Mouse (Mus musculus) hindbrain, embryonic 14.5 days (tissue): Measurements from ENCODE around the gene Gm20547. TPM values are rescaled to one million over a fixed set of nuclear protein-coding genes. Genes with fewer than 3 reads are reported as not detected.

Source experiments
- ATAC-seq: fragments of 200-750 bp; cut with Nextera tagmentation; 2 replicates; pipeline ENCODE4 v1.8.0; 2017; ENCODE audit warnings: moderate number of reproducible peaks, mild to moderate bottlenecking, moderate TSS enrichment, moderate library complexity; ENCODE audit not compliant: low FRiP score
- DNase-seq: peaks from one replicate; pipeline ENCODE4 v3.0.0-alpha.2; 2015; ENCODE audit warnings: low spot score
- H3K27ac ChIP-seq: fragments of 300-500 bp; sonication (generic); 2 replicates; pipeline ENCODE4 v1.5.1; 2014; ENCODE audit warnings: mild to moderate bottlenecking, moderate library complexity
- H3K27me3 ChIP-seq: fragments of 300-500 bp; sonication (generic); 2 replicates; pipeline ENCODE4 v1.6.1; 2014; ENCODE audit warnings: mild to moderate bottlenecking, low read length, mixed read lengths; ENCODE audit not compliant: control insufficient read depth, insufficient read depth
- H3K36me3 ChIP-seq: fragments of 300-500 bp; sonication (generic); replicated peaks from 2 replicates; pipeline ENCODE4 v1.6.1; 2014; ENCODE audit not compliant: control insufficient read depth, insufficient read depth
- H3K4me1 ChIP-seq: fragments of 300-500 bp; sonication (generic); replicated peaks from 2 replicates; pipeline ENCODE4 v1.6.1; 2014; ENCODE audit warnings: antibody characterized with exemption, low read length, mixed read lengths; ENCODE audit not compliant: control insufficient read depth, insufficient read depth
- H3K4me2 ChIP-seq: fragments of 300-500 bp; sonication (generic); replicated peaks from 2 replicates; pipeline ENCODE4 v1.6.1; 2014; ENCODE audit warnings: mild to moderate bottlenecking, moderate library complexity
- H3K4me3 ChIP-seq: fragments of 300-500 bp; sonication (generic); replicated peaks from 2 replicates; pipeline ENCODE4 v1.5.1; 2014; ENCODE audit warnings: mild to moderate bottlenecking, low read length
- H3K9ac ChIP-seq: fragments of 300-500 bp; sonication (generic); 2 replicates; pipeline ENCODE4 v1.6.1; 2014
- H3K9me3 ChIP-seq: fragments of 300-500 bp; sonication (generic); 2 replicates; pipeline ENCODE4 v1.6.1; 2016; ENCODE audit warnings: low read length; ENCODE audit not compliant: control insufficient read depth
- WGBS: fragments of 180-500 bp; shearing (Covaris S2); extraction: QIAGEN DNeasy Blood & Tissue Kit; methylation state at CpG from one replicate; pipeline ENCODE4 v1.1.7; 2014; 5-methylcytosine and 5-hydroxymethylcytosine counted together
- polyA plus RNA-seq: library from polyadenylated mRNA; unstranded; fragments of >200 nt; fragmentation: Nextera tagmentation; extraction: Ambion mirVana; gene quantifications from 2 replicates; pipeline ENCODE4 v1.2.1, GENCODE M21; 2014

The Gm20547 gene
- polyA plus RNA-seq: not detected in 2 replicates

DNA sequence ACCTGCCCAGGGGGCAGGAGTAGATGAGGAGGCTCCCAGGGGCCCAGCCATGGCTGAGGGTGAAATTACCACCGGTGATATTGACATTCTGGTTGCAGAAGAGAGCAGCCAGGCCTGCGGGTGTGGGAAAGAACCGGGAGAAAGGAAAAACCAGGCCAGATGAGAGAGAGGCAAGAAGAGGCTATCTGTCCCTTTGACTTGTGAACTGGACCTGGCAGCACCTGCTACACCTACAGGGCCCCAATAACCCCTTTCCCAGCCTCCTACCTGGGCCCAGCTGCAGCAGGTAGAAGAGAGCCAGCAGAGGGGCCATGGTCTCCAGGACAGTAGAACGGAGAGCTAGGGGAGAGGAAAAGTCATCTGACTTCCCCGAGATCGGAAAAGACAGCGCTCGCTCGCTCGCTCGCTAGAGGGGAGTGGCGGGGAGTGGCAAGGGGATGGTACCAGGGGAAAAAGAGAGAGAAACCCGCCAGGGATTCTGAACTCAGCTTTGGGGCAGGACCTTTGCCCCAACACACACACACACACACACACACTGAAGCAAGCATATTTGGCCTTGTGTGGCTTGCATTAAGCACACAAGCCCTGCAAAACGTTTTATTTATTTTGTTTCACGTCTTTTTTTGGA lies at the start of gene Gm20547:
Gene Gm20547 (minus strand): TSS at position 360 of the 628 bp plus-strand sequence.
- H3K4me1 ChIP-seq: no peaks in the 10 kb centered on the region
- ATAC-seq (no peak), DNase-seq (no peak)
- no peak within 1 kb of the TSS for H3K4me2 ChIP-seq
- H3K9me3 ChIP-seq: no peaks in the 10 kb centered on the region
- H3K27me3 ChIP-seq: no peaks in the 10 kb centered on the region
- no peak within 1 kb of the TSS for H3K9ac ChIP-seq
- no peak within 1 kb of the TSS for H3K27ac ChIP-seq
- H3K4me3 ChIP-seq: no peak within 1 kb of the TSS
- WGBS: 9% methylated on average over 15 of the region's 15 CpGs
- H3K36me3 ChIP-seq: no peaks in the 10 kb centered on the region

DNA sequence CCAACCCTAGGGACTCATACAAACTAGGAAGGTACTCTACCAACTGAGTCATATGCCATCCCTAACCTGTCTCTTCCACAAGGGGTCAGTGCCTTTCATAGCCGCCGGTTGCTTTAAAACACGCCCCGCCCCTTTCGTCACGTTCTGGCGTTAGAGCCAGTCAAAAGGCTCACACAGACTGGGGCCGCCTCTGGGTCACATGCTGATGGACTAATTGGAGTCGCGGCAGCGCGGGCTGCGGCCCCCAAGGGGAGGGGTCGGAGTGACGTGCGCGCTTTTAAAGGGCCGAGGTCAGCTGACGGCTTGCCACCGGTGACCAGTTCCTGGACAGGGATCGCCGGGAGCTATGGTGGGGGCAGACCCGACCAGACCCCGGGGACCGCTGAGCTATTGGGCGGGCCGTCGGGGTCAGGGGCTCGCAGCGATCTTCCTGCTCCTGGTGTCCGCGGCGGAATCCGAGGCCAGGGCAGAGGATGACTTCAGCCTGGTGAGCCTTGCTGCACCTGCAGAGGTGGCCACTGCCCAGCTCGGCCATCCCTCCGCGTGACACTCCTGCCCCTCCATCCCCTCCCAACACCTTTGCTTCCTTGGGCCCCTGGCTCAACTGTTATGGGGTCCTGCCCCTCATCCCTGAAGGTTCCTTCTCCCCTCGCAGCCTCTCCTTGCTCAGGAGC lies 49.4 kb upstream of the Gm20547 start, which contains the start of gene Neu1:
Gene Neu1 (plus strand): TSS at position 193 of the 674 bp plus-strand sequence.
- Histone ChIP-seq H3K27me3 (no peaks in the 10 kb centered on the region), H3K4me3 (peak within 1 kb of the TSS; percentile 60), H3K9me3 (no peaks in the 10 kb centered on the region), H3K36me3 (peaks cover 30% of the 10 kb centered on the region), H3K27ac (peak within 1 kb of the TSS; percentile 51; the same call in 1 of the 2 replicates), H3K9ac (peak within 1 kb of the TSS; percentile 73), H3K4me2 (peak within 1 kb of the TSS; percentile 74), H3K4me1 (peaks cover 7% of the 10 kb centered on the region)
- ATAC-seq (peak; percentile 97), DNase-seq (peak; percentile 98)
- under 1% methylated on average over 37 of the region's 38 CpGs for WGBS

DNA sequence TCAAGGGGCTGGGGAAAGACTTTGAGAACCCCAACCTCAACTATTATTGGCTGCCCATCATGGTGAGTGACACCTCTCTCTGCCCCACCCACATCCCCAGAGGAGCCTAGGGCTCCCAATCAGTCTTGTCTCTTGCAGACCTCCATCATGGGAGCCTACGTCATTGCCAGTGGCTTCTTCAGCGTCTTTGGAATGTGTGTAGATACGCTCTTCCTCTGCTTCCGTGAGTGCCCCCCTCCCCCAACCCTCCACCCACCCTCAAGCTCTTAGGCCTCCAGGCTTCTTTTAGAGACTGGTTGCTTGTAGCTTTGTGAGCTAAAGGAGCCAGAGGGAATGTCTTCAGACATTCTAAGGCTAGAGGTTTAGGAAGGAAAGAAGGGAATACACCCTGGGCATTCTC lies 47.0 kb upstream of the Gm20547 start:
- WGBS: 77% methylated on average over 4 of the region's 4 CpGs
- H3K27me3 ChIP-seq: no peaks in the 10 kb centered on the region
- peaks cover 11% of the 10 kb centered on the region for H3K36me3 ChIP-seq
- no peak overlapping the region for H3K4me2 ChIP-seq
- H3K4me1 ChIP-seq: peaks cover 7% of the 10 kb centered on the region
- H3K4me3 ChIP-seq: no peak overlapping the region
- ATAC-seq: no peak
- DNase-seq: no peak
- no peaks in the 10 kb centered on the region for H3K9me3 ChIP-seq
- no peak overlapping the region for H3K9ac ChIP-seq
- H3K27ac ChIP-seq: no peak overlapping the region

DNA sequence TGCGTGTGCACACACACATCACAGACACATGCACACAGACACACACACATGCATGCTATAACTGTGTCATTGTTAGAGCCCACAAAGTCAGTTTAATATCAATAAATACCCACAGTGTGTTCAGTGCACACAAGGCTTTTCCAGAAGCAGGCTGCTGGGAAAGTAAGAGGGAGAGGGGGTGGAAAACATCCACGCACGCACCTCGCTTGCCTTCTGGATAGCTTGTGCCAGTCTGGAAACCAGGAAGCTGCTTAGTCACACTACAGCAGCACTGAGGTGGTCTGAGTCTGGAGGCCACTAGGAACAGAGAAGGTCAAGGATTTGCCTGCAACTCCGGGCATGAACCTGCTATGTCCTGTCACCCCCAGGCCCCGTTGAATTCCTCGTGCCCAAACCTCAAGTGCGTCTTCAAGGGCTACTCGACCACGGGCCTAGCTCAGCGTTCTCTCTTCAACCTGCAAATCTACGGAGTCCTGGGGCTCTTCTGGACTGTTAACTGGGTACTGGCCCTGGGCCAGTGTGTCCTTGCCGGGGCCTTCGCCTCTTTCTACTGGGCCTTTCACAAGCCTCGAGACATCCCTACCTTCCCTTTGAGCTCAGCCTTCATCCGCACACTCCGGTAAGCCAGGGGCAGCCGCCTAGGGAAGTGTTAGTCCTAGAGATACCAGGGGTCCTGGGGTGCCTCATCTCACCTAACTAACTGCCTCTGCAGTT lies 45.6 kb upstream of the Gm20547 start:
- Histone ChIP-seq H3K4me1 (peaks cover 6% of the 10 kb centered on the region), H3K4me3 (no peak overlapping the region), H3K9ac (no peak overlapping the region), H3K36me3 (no peaks in the 10 kb centered on the region), H3K27ac (no peak overlapping the region), H3K4me2 (no peak overlapping the region), H3K9me3 (no peaks in the 10 kb centered on the region), H3K27me3 (no peaks in the 10 kb centered on the region)
- no peak for DNase-seq
- WGBS: 89% methylated on average over 18 of the region's 18 CpGs
- ATAC-seq: no peak

DNA sequence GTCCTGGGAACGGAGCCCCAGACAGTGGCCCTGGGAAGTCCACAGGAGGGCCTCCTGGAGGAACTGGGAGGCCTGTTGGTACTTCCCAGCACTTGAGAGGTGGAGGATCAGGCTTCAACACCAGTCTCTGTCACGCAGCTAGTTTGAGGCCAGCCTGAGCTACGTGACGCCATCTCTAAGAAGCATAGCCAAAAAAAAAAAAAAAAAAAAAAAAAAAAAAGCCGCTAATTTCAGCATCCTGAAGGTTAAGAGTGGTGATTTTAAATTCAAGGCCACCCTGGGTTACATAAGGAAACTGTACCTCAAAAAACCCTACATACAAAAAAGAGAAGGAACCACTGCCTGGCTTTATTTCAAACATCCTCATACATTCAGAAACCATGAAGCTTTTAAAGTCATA lies 42.4 kb upstream of the Gm20547 start:
- DNase-seq (no peak), ATAC-seq (no peak)
- 74% methylated on average over 5 of the region's 5 CpGs for WGBS
- Histone ChIP-seq H3K27ac (no peak overlapping the region), H3K9ac (no peak overlapping the region), H3K4me2 (no peak overlapping the region), H3K27me3 (no peaks in the 10 kb centered on the region), H3K4me1 (no peaks in the 10 kb centered on the region), H3K9me3 (no peaks in the 10 kb centered on the region), H3K4me3 (no peak overlapping the region), H3K36me3 (no peaks in the 10 kb centered on the region)

DNA sequence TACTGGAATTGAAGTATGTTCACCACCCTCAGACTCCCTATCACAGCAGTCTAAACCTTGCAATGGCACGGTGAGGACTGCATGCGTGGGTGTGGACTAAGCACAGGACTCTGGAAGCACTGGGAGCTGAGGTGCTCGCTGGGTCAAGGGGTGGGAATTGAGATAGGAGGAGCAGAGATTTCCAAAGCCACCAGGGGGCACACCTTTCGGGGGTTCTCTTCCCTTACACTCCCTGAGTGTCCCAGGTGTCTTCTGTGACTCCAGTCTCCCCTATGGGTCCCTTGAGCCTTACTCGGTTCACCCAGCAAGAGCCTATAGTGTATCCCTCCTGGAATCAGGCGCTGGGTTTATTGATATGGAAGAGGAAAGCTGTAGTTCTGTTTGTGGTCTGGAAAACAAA lies 41.1 kb upstream of the Gm20547 start:
- Histone ChIP-seq H3K4me1 (no peaks in the 10 kb centered on the region), H3K9me3 (no peaks in the 10 kb centered on the region), H3K36me3 (no peaks in the 10 kb centered on the region), H3K27ac (no peak overlapping the region), H3K4me3 (no peak overlapping the region), H3K9ac (no peak overlapping the region), H3K27me3 (no peaks in the 10 kb centered on the region), H3K4me2 (no peak overlapping the region)
- 44% methylated on average over 6 of the region's 6 CpGs for WGBS
- ATAC-seq: no peak
- DNase-seq: no peak

DNA sequence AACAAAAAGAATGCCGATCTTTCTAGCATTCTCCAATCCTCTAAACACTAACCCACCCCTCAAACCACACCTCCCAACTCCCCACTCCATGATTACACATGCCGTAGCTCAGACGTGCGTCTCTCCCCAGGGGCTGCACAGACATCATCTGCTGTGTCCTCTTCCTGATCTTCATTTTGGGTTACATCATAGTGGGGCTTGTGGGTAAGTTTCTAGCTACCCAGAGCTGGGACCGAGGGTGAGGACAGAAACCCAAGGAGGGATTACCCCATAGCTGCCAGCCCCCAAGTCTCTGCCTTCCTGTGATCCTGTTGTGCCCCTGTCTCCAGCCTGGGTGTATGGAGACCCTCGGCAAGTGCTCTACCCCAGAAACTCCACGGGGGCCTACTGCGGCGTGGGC lies 35.3 kb upstream of the Gm20547 start:
- peaks cover 18% of the 10 kb centered on the region for H3K36me3 ChIP-seq
- H3K4me1 ChIP-seq: no peaks in the 10 kb centered on the region
- H3K27me3 ChIP-seq: no peaks in the 10 kb centered on the region
- DNase-seq: no peak
- H3K4me2 ChIP-seq: no peak overlapping the region
- no peak overlapping the region for H3K4me3 ChIP-seq
- no peaks in the 10 kb centered on the region for H3K9me3 ChIP-seq
- no peak overlapping the region for H3K27ac ChIP-seq
- no peak for ATAC-seq
- 79% methylated on average over 9 of the region's 9 CpGs for WGBS
- no peak overlapping the region for H3K9ac ChIP-seq

DNA sequence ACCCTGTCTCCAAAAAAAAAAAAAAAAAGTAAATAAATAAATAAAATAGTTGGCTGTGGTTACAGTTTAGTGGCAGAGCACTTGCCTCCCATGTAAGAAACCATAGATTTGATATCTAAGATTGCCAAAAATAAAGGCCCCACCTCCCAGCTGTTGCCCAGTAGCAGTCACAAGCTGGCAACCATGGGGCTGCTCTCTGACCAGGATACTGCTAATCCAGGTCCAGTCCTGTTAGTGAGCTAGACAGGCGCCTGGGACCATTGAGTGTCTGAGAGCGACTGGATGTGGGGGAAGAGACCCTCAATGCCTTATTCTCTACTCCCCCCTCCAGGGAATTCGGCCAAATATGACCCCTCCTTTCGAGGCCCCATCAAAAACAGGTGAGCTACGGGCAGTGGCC lies 34.5 kb upstream of the Gm20547 start:
- Histone ChIP-seq H3K4me1 (no peaks in the 10 kb centered on the region), H3K4me2 (no peak overlapping the region), H3K27me3 (no peaks in the 10 kb centered on the region), H3K9me3 (no peaks in the 10 kb centered on the region), H3K27ac (no peak overlapping the region), H3K9ac (no peak overlapping the region), H3K36me3 (peaks cover 27% of the 10 kb centered on the region), H3K4me3 (no peak overlapping the region)
- DNase-seq (no peak), ATAC-seq (no peak)
- WGBS: 88% methylated on average over 5 of the region's 5 CpGs

DNA sequence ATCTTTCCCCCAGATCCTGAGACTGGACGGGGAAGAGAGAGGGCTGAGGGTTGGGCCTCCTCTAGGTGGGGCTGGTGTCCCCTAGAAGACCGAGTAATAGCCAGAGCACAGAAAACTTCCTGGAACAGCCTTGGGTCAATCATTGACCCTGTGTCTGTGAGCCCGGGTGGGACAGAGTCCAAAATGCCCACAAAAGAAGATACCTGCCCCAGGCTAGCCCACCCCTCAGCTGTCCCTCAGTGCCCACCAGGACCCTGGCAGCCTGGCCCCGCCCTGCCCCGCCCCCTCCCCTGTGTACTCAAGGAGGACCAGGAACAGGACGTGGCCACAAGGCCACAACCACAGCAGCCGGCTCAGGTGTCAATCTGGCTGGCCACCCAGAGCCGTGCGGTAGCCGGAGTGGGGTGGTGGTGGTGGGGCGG lies 33.6 kb upstream of the Gm20547 start:
- no peaks in the 10 kb centered on the region for H3K27me3 ChIP-seq
- H3K27ac ChIP-seq: no peak overlapping the region
- DNase-seq (no peak), ATAC-seq (0 out of 2 replicates have a peak, but pooled peaks have one; percentile 25)
- H3K4me3 ChIP-seq: no peak overlapping the region
- no peak overlapping the region for H3K9ac ChIP-seq
- no peaks in the 10 kb centered on the region for H3K4me1 ChIP-seq
- 31% methylated on average over 11 of the region's 11 CpGs for WGBS
- no peaks in the 10 kb centered on the region for H3K9me3 ChIP-seq
- peaks cover 36% of the 10 kb centered on the region for H3K36me3 ChIP-seq
- H3K4me2 ChIP-seq: no peak overlapping the region
